Mouse (Mus musculus): ENCODE results near the gene Kif26b. TPM values are rescaled to one million over a fixed set of nuclear protein-coding genes. Genes with fewer than 3 reads are reported as not detected.

Kif26b gene
- total RNA-seq, 2 experiments from 2014 or later: 1.4 to 1.7 TPM

GRCm38 (mm10) chr1:178540247-178540646 is 11.3 kb downstream of the Kif26b start:
- no peak for DNase-seq

GRCm38 (mm10) chr1:178542415-178542814 is 13.5 kb downstream of the Kif26b start:
- DNase-seq: no peak

DNA sequence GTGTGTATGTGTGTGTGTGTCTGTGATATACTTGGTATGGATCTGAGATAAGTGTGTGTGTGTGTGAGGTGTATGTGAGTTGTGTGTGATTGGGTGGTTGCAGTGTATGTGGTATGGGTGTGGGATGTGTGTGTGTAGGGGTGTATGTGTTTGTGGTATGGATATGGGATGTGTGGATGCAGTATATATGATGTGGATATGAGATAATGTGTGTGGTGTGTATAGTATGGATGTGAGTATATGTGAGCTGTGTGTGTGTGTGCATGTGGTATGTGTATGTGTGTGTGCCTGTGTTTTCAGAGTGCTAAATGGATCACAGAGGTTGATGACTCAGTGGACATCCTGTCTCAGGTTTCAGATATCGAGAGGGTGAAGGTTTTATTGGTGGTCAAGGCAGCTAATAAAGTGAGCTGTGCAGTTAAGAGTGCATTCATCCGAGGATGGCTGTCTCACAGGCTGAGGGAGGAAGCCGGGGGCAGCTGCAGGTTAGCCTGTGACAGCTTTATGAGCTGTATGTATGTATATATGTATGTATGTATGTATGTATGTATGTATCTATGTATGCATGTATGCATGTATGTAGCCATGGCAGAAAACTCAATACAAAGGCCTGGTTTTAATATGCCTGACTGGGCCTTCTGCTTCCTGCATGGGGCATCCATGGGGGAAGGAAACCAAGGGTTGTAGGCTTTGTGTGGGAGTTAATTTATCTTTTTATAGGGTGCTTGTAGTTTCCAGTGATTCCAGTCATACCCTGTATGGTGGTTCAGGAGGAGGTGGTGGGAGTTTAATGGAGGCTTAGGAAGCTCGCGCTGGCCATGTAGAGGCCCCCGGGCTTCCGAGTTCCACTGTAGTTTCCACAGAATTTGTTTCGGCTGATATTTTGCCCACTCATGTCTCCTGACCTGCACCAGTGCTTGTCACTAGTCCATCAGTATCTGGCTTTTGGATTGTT is 14.3 kb downstream of the Kif26b start:
- no peak for DNase-seq

- no peak for DNase-seq
Observed at GRCm38 (mm10) chr1:178544585-178544984, 15.7 kb downstream of the Kif26b start.

DNA sequence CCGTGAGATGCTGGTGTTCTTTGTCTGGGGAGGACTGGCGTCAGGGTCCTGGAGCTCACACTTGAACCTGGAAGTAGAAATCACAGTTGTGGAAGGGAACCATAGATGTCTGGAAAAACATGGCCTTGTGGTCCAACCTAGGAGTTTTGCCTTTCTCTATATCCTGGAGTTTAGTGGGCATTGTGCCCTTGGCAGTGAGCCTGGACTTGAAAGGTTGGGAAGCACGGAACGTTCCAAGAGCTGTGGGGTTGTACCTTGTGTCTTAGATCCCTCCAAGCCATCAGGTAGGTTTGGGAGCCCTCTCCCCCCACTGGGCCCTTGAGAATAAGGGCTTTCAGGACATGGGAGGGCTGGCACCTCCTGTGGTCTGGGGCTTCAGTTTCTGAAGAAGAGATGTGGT is 20.7 kb downstream of the Kif26b start:
- no peak for DNase-seq

DNA sequence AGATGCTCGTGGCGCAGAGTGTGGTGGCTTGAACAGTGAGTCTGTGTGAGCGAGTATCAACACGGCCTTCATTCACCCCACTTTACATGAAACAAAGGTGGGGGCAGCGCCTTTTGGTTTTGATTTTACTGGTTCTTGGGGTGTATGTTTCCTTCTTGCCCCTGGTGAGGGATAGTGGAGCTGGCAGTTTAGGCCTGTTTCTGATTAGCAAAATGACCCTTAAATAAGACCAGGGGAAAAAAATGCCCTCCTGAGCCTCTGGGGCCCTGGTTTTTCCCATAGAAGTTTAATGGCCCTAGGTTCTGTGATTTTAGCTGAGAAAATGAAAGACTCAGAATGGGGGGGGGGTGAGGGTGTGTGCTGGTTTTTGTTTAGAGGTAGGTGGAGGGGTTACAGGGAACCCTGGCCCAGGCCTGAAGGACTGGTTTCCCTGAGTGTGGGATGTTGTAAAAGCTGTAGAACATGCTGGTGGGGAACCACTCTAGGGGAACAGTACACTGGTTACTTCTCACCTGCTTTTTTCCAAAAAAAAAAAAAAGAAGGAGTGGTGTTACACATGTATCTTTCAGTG is 21.6 kb downstream of the Kif26b start:
- DNase-seq: no peak

DNA sequence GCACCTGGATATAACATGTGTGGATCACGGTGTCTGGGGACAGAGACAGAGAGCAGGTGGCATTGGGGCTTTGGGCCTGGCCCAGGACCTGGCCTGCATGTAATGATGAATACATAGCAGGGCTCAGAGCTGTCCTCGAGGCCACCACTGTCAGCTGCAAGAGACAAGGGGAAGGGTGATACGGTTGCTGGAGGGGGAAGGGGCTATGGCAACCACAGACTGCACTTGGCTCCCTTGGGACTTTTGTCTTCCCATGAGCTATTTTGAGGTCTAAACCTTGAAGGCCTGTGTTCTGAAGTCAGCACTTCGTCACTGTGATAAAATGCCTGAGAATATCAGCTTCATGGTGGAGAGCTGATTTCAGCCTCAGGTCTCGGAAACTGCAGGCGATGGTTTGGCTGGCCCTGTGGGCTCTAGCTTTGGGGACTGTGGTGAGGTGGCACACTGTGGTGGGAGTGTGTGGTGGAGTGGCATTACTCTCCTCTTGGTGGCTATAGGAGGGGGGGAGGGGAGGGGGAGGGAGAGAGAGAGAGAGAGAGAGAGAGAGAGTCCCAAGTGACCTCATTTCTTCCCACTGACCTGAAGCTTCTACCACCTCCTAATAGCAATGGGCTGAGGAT is 23.5 kb downstream of the Kif26b start:
- no peak for DNase-seq

GRCm38 (mm10) chr1:178552898-178553284 is 24.0 kb downstream of the Kif26b start:
- DNase-seq: no peak

DNA sequence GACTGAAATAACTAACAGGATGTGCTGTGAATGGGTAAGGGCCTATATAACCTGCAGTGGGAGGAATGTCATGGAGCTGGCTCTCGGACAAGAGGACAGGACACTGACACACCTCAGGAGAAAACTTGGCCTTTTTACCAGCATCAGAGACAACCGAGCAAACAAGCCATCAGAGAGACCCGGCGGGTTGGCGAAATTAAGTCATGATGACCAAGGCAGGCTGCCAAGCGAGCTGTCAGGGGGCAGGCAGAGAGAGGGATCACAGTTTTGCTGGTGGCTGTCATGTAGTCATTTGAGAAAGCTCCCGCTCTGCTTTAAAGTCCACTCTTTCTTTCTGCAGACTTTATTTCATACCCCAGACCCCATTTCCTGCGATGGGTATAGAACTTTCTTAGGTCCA is 27.3 kb downstream of the Kif26b start:
- DNase-seq: no peak

GRCm38 (mm10) chr1:178560043-178560442 is 31.1 kb downstream of the Kif26b start:
- no peak for DNase-seq

DNA sequence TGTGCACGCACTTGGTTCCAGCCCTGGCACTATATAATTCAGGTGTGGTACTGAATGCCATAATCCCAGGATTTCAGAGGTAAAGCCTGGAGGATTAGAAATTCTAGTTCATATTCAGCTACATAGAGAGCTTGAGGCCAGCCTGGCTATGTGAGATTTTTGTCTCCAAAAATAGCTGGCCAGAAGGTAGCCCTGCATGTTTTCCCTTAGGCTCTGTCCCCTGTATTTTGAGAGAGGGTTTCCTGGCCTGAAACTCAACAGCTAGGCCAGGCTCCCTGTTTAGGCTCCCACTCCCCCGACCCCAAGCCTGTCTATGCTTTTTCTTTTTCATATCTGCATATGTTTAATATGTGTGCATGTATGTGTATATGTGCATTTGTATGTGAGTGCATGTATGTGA is 34.9 kb downstream of the Kif26b start:
- DNase-seq: no peak

DNA sequence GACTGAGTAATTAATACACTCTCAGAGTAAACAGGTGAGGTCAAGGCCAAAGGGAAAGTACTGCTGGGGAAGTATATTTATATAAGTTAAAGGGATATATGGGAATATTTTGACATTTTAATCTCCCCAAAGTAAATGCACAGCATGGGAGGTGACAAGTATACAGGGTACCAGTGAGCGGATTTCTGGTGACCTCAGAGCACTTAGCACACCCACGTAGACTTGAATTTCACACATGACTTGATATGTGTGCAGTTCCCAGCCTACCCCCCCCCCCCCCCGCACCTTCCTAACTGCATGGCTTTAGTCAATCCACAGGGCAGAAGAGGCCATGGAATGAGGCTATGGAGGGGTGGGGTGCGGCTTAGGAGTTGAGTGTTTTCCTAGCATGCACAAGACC is 35.9 kb downstream of the Kif26b start:
- no peak for DNase-seq

- DNase-seq: no peak
Observed at GRCm38 (mm10) chr1:178568551-178569545, 39.9 kb downstream of the Kif26b start.

DNA sequence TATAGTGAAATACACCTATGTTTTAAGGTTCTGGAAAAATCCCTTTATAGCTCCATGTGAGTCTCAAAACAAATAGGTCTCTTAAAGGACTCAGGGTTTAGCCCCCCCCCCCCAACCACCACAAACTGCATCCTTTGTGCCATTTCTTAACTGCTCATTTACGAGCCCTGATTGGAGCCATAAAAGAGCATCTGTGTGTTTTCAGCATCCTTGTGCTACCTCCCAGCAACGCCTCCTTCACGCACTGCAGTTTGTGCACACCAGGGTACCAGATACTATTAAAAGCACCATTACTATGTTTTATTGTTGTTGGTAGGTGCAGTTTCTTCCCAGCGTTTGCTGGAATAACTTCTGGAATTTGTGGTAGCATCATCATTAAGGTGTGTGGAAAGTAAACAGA is 42.1 kb downstream of the Kif26b start:
- DNase-seq: no peak

DNA sequence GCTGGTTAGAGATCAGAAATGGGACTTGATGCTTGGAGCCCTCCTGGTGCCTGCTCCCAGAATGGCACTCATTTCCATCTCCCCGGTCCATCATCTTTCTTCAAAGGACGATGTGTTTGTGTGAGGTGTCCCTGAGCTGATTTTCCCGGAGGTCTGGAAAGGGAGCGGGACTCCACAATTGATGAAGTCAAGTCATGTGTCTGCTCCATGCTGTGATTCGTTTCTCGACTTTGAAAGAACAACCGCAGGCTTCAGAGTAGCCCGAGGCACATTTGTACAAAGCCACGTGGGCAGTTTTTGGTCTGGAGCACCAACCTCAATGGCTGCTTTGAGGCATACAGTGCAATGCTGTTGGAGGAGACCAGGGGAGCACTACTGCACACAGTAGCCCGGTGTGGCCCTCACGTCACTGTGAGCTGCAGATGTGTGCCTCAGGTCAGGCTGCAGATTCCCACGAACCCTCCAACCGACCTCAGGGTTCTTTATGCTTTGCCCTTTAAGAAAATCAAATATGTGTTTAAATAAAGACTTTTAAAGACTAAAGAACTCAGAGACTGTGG is 43.0 kb downstream of the Kif26b start:
- no peak for DNase-seq

DNA sequence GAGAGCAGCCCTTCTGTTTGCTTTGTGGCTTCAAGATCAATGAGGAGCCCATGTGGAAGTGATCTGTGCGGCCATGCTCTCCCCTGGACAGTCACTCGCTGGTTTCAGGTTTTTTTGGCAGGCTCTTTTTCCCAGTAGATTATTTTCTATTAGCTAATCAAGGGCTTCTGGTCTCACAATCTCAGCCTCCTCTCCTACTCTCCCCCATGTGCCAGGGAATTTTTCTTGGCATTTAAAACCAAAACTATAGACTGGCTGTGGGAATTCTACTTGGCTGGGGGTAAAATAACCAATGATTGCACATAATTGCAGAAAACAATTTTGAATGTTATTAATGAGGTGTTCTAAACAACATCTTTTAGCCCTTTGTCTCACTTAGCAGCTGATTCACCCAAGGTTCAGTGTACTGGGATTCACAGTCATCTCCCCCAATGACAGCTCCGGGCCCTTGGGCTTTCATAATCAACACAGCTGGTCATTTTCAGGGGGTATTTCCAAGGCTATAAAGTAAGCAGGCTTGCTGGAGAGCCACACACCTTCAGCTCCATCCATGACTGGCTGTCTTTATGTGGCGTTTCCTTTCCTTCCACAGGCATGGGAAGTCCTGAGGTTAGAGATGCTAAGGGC is 44.6 kb downstream of the Kif26b start:
- no peak for DNase-seq

- no peak for DNase-seq
Observed at GRCm38 (mm10) chr1:178575706-178576105, 46.8 kb downstream of the Kif26b start.

GRCm38 (mm10) chr1:178576926-178577325 is 48.0 kb downstream of the Kif26b start:
- no peak for DNase-seq

DNA sequence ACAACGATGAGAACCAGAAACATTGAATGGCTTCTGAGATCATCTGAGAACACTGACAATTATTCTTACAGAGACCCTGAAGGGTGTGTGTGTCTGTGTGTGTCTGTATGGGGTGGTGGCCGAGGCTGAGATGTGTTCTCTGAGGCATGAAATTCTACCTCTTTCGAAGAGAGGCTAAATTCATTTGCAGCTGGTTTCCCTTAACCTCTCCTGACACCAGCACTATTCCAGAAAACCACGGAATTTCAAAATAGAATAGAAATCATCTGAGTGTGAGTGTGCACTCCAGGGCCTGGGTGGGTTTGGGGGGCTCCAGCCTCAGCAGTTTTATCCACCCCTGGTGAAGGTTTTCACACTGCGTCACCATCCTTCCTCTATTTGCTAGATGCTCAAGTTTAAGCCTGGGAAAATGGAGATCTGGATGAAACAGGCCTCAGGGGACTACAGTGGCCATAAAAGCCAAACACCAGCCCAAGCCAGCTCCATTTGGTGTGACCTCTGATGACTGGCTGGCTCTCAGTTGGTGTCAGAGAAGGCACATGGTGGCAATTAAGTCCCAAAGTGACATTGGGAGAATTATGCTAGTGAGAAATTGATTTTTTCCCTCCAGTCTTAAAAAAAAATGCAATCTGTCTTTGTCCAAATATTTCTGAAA is 56.6 kb downstream of the Kif26b start:
- no peak for DNase-seq

All from gastrocnemius, postnatal 10 days (tissue).